Mouse (Mus musculus) liver, embryonic 14.5 days (tissue): ENCODE measurements around the gene Hk1. TPM values are rescaled to one million over a fixed set of nuclear protein-coding genes. Genes with fewer than 3 reads are reported as not detected.

Source experiments
- ATAC-seq: fragments of 200-750 bp; cut with Nextera tagmentation; 2 replicates; pipeline ENCODE4 v1.8.0; 2017; ENCODE audit warnings: moderate number of reproducible peaks, mild to moderate bottlenecking, moderate library complexity; ENCODE audit not compliant: insufficient read depth
- DNase-seq, 3 experiments: peaks; one replicate each; pipeline ENCODE4 v3.0.0-alpha.2; 2012 to 2013; ENCODE audit warnings: low read depth in 3 of 3, low spot score in 3 of 3
- H3K27ac ChIP-seq: fragments of 300-500 bp; sonication (generic); 2 replicates; pipeline ENCODE4 v1.5.1; 2014; ENCODE audit warnings: moderate library complexity, mild to moderate bottlenecking, control low read depth, inconsistent platforms
- H3K27me3 ChIP-seq: fragments of 300-500 bp; sonication (generic); 2 replicates; pipeline ENCODE4 v1.6.1; 2014; ENCODE audit warnings: mild to moderate bottlenecking, low read length, moderate library complexity; ENCODE audit not compliant: control insufficient read depth, insufficient read depth
- H3K36me3 ChIP-seq: fragments of 300-500 bp; sonication (generic); replicated peaks from 2 replicates; pipeline ENCODE4 v1.6.1; 2014; ENCODE audit warnings: low read depth; ENCODE audit not compliant: control insufficient read depth, insufficient read depth
- H3K4me1 ChIP-seq, 2 experiments: fragments of 200-500 bp in 1 of 2; fragments of 300-500 bp in 1 of 2; sonication (generic) in 1 of 2; replicated peaks; 2 replicates each; pipeline ENCODE4 v1.6.1; 2012 to 2014; ENCODE audit warnings: antibody characterized with exemption in 1 of 2, inconsistent platforms in 1 of 2, low read length in 1 of 2; ENCODE audit not compliant: control insufficient read depth in 2 of 2, insufficient read depth in 2 of 2
- H3K4me2 ChIP-seq: fragments of 300-500 bp; sonication (generic); 2 replicates; pipeline ENCODE4 v1.6.1; 2014; ENCODE audit warnings: low read depth, mild to moderate bottlenecking, control low read depth, moderate library complexity
- H3K4me3 ChIP-seq, 2 experiments: fragments of 200-500 bp in 1 of 2; fragments of 300-500 bp in 1 of 2; sonication (generic) in 1 of 2; 2 replicates each; pipeline ENCODE4 v1.5.1; 2012 to 2014; ENCODE audit warnings: low read depth in 2 of 2, low read length in 2 of 2, mild to moderate bottlenecking in 2 of 2, control low read depth in 1 of 2, inconsistent platforms in 1 of 2, moderate library complexity in 1 of 2; ENCODE audit not compliant: insufficient read depth in 1 of 2
- H3K9ac ChIP-seq: fragments of 300-500 bp; sonication (generic); replicated peaks from 2 replicates; pipeline ENCODE4 v1.6.1; 2014; ENCODE audit warnings: mild to moderate bottlenecking, control low read depth, moderate library complexity
- H3K9me3 ChIP-seq: fragments of 300-500 bp; sonication (generic); 2 replicates; pipeline ENCODE4 v1.6.1; 2016; ENCODE audit warnings: low read length, mixed read lengths; ENCODE audit not compliant: control insufficient read depth
- CTCF ChIP-seq: IDR thresholded peaks from 2 replicates; pipeline ENCODE4 v1.5.1; 2016; ENCODE audit warnings: antibody characterized with exemption, low read depth, control low read depth
- EP300 ChIP-seq: IDR thresholded peaks from 2 replicates; pipeline ENCODE4 v1.6.1; 2016; ENCODE audit warnings: antibody characterized with exemption, low read depth
- WGBS: fragments of 180-500 bp; shearing (Covaris S2); extraction: QIAGEN DNeasy Blood & Tissue Kit; methylation state at CpG from one replicate; pipeline ENCODE4 v1.1.7; 2014; ENCODE audit not compliant: insufficient replicate concordance; 5-methylcytosine and 5-hydroxymethylcytosine counted together
- polyA plus RNA-seq, 2 experiments: library from polyadenylated mRNA; depleted of rRNA in 1 of 2; stranded (reverse) in 1 of 2; unstranded in 1 of 2; fragments of >200 nt; fragmentation: Nextera tagmentation in 1 of 2; extraction: Ambion mirVana in 1 of 2; gene quantifications; 2 replicates each; pipeline versions ENCODE4 v1.2.1 to v1.2.3; 2012 to 2014

The Hk1 gene
- polyA plus RNA-seq, 2 experiments = 54.2 to 56.1 TPM

DNA sequence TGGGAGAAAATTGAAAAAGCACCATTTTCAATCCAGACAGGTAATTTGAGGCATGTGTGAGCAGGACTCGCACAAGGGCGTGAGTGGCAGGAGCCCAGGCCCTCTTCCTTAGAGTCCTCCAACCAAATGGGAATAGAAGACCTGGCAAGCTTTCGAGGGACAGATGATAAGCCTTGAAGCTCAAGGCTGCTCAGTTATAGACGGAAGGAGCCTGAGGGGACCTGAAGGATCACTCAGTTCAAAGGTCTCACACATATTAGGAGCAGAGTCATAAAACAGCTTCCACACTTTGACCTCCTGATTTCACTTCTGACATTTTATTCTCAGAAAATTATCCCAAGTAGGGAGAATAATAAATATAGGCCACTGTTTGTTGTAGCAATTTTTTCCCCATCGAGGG, 39.7 kb upstream of the Hk1 start:
- Histone ChIP-seq H3K27me3 (no peaks in the 10 kb centered on the region), H3K4me2 (no peak overlapping the region), H3K4me1 (peaks cover 0 to 3% of the 10 kb centered on the region in 2 experiments; a peak in 1 of 4 replicates), H3K27ac (no peak overlapping the region), H3K9ac (no peak overlapping the region), H3K4me3 (no peak overlapping the region), H3K9me3 (no peaks in the 10 kb centered on the region), H3K36me3 (no peaks in the 10 kb centered on the region)
- no peak for TF ChIP-seq CTCF
- no peak for TF ChIP-seq EP300
- 74% methylated on average over 5 of the region's 5 CpGs for WGBS
- ATAC-seq = no peak
- DNase-seq = no peak

DNA sequence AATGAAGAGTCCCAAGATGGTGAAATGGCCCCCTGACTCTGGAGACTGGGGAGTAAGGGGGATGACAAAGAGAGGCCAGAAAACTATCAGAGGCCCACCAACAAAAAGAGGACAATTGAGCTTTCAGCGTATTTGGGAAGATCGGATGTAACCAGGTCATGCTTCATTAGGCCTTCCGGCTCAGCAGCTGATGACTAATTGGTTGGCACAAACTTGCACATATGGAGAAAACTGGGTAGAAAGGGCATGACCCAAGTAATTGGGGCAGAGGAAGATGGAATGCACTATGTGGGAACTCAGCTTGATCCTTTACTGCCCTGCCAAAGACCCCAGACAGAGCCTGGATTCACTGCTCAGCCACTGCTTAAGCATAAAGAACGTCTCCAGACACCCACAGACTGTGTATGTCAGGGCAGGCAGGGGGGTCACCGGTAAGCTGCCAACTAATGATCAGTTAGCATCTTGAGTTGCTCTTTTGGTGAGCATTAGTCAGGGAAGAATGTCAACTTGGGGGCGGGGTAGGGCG, 39.2 kb upstream of the Hk1 start:
- H3K9ac ChIP-seq = no peak overlapping the region
- H3K27me3 ChIP-seq = no peaks in the 10 kb centered on the region
- no peak for DNase-seq
- H3K4me3 ChIP-seq = no peak overlapping the region
- ATAC-seq = no peak
- H3K4me1 ChIP-seq = peaks cover 0 to 4% of the 10 kb centered on the region in 2 experiments; a peak in 1 of 4 replicates
- TF ChIP-seq CTCF (no peak), EP300 (no peak)
- H3K27ac ChIP-seq = no peak overlapping the region
- H3K9me3 ChIP-seq = no peaks in the 10 kb centered on the region
- H3K36me3 ChIP-seq = no peaks in the 10 kb centered on the region
- 74% methylated on average over 7 of the region's 7 CpGs for WGBS
- H3K4me2 ChIP-seq = no peak overlapping the region

DNA sequence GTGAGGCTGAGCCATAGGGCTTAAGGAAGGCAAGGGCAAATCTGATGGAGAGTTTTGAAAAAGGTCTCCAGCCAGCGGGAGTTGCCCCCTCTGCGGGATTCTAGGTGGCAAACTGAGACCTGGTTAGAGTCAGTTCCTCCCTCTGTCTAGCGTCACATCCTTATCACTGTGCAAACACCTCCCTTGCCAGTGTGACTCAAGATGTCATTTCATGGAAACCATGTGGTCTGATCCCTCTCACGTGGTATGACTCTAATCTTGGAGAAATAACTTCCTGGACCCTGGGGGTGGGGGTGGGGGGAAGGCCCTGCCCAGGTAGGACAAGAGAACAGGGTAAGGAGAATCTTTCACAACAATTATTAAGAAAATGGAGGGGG, 33.9 kb upstream of the Hk1 start:
- 4% methylated on average over 4 of the region's 4 CpGs for WGBS
- H3K36me3 ChIP-seq = no peaks in the 10 kb centered on the region
- H3K27ac ChIP-seq = no peak overlapping the region
- no peak overlapping the region for H3K4me3 ChIP-seq
- no peaks in the 10 kb centered on the region for H3K27me3 ChIP-seq
- H3K9me3 ChIP-seq = no peaks in the 10 kb centered on the region
- H3K4me1 ChIP-seq = peaks cover 4 to 14% of the 10 kb centered on the region in 2 experiments
- no peak overlapping the region for H3K4me2 ChIP-seq
- peak; percentile 59; the same call in 1 of the 2 replicates for ATAC-seq
- TF ChIP-seq CTCF = no peak
- no peak for TF ChIP-seq EP300
- peak in 1 of 3 experiments; percentile 23 for DNase-seq
- no peak overlapping the region for H3K9ac ChIP-seq

DNA sequence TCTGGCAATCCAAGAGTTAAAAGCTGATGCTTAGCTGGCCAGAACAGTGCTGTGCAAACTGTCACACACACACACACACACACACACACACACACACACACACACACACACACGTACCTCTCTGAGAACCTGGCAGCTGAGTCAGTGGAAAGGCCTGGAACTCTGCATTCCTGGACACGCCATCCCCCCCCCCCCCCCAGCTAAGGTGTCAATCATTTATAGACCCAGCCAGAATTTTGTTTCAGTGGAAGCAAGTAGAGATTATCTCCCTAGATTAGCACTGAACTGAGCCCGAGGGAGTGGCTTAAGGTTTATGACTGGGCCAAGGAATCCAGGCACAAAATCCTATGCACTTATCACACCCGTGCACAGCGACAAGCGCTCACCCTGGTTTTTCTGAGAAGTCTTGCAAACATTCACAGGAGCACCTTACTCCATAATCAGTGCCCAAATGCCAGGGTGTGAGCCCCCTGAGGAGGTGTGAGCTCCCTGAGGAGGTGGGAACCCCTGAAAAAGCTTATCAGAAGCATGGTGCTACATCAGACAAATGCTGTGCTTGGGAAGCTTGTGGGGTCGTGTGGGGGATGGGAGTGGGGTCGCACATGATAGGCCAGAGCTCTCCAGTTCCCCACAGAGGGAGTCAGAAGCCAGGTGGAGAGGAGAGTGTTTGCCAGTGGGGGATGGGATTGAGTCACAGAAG, 33.3 kb upstream of the Hk1 start:
- Histone ChIP-seq H3K36me3 (no peaks in the 10 kb centered on the region), H3K4me2 (no peak overlapping the region), H3K4me3 (no peak overlapping the region), H3K9me3 (no peaks in the 10 kb centered on the region), H3K27me3 (no peaks in the 10 kb centered on the region), H3K9ac (no peak overlapping the region), H3K4me1 (peaks cover 4 to 14% of the 10 kb centered on the region in 2 experiments), H3K27ac (no peak overlapping the region)
- TF ChIP-seq EP300 (no peak), CTCF (no peak)
- WGBS = 7% methylated on average over 8 of the region's 8 CpGs
- peak; percentile 20; the same call in 1 of the 2 replicates for ATAC-seq
- peak in 1 of 3 experiments; percentile 33 for DNase-seq

DNA sequence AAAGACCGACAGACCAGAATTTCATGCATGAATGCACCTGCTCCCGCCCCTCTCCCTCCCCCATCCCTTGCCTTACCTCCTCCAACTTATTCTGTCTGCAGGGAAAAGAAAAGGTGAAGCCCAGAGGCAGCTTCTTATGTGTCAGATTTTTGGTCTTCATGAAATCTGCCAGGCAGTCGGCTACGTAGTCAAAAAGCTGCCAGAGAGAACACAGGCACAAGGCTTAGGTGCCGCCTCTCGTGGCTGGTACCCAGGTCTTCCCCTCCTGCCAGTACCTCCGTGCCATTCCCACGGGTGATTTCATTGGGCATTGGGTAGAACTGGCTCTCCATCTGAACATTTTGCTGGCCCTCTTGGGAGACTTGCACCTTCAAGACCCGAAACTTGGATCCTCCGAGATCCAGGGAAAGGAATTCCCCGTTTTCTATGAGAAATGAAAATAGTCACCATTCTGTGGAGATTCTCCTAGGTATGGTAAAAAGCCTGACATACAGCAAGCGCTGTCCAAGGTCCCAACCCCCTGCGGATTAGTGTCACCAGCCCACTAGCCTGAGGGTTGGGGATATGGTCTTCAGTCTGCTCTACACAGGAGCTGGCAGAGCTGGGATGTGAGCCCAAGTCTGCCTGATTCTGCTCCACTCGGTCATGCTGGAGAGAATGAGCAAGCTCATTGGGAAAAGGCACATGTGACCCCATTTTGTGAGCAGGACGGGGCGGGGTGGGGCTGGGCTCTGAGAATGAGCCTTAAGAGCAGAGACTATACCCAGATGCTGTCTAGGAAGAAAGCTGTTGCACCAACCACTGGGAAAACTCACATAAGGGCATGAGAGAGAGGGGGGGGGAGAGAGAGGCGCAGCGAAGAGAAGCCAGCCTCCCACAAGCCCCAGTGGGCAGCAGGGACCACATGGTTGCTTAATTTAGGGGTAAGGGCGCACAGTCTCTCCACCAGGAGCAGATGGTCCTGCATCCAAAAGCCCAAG, 32.0 kb upstream of the Hk1 start:
- Histone ChIP-seq H3K4me3 (no peak overlapping the region), H3K27ac (no peak overlapping the region), H3K9ac (no peak overlapping the region), H3K36me3 (no peaks in the 10 kb centered on the region), H3K27me3 (no peaks in the 10 kb centered on the region), H3K9me3 (no peaks in the 10 kb centered on the region), H3K4me1 (peaks cover 4 to 14% of the 10 kb centered on the region in 2 experiments), H3K4me2 (no peak overlapping the region)
- DNase-seq (no peak), ATAC-seq (no peak)
- no peak for TF ChIP-seq CTCF
- no peak for TF ChIP-seq EP300
- 55% methylated on average over 19 of the region's 19 CpGs for WGBS
